Mouse (Mus musculus): Measurements from ENCODE around the gene Arid1b.

DNA sequence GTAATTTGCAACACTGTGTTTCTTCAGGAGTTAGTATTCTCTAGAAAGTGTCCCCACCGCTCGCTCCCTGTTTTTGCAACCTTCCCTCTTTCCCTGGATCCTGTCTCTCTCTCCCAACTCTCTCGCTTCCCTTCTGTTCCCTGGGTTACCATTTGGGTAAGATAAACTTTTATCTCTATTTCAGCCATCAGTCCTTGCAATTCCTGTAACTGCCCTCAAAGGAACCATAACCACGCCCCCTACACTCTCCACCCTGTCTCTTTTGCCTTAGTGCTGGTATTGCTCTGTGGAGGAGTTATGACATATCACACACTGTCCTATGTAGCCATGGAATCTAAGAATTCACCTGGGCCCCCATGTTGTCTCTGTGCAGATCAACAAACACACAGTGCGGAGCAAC, 11.3 kb upstream of the Arid1b start:
- TF ChIP-seq CTCF (IDR thresholded peaks at IDR 0.05; ENCODE audit: low read depth, low read length) (no peak), TAL1 (conservative IDR thresholded peaks at IDR 0.05; ENCODE audit: low read depth, low read length) (no peak), POLR2AphosphoS5 (IDR thresholded peaks at IDR 0.05; ENCODE audit: insufficient replicate concordance, low read depth, low read length) (no peak)
